10 mouse cellular contexts compared by ENCODE assay signal in the genomic region with DNA sequence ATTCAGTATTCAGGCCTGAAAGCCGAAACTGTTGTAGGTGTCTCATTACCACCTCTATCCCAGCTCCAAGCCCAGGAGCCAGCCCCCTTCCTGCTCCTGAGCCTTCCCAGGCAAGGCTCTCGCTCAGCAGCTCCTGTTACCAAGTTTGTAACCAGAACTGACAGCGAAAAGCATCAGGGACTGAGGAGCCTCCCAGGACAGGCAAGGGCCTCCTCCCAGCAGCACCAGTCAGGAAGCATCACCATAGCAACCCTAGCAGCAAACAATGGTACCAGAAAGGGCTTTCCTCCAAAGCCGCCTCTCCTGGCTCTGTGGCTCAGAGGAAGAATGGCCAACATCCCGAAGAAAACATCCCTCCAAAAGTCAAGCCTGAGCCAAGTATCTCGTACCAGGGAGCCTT. TPM values are rescaled to one million over a fixed set of nuclear protein-coding genes. Genes with fewer than 3 reads are reported as not detected.
DNase-seq lines count a peak whose midpoint lies in the region; ATAC-seq and TF ChIP-seq lines count a peak whose summit lies in the region.
"Had no signal": no experiment of that assay in that cellular context is flagged by ENCODE, and none has a peak within 500 bp of the region (broad histone marks: within the 10 kb centered on the region; RNA-seq: fewer than 3 reads in every experiment).

A gene (plus strand): TSS at position 265 of the 400 bp plus-strand sequence.
A gene (plus strand): TSS at position 312 of the 400 bp plus-strand sequence.

- 0 out of 2 replicates have a peak, but pooled peaks have one; percentile 61 for ATAC-seq in neural tube, embryonic 11.5 days (ENCODE audit: insufficient read depth, low FRiP score, low TSS enrichment)
- peak; percentile 63 for ATAC-seq in kidney, postnatal 0 days (replicated peaks; ENCODE audit: low FRiP score, low read depth)
- ATAC-seq in midbrain, embryonic 16.5 days = peak; percentile 81
- no peak for ATAC-seq in activated CD4-positive, CD25-positive, alpha-beta regulatory T cell, adult 4 months

- H3K4me3 ChIP-seq in neural tube, embryonic 11.5 days (ENCODE audit: low read depth, low read length) = no peak within 1 kb of the TSS
- no peak within 1 kb of the TSS for H3K4me3 ChIP-seq in kidney, postnatal 0 days (replicated peaks; ENCODE audit: low read depth, low read length)
- H3K4me3 ChIP-seq in midbrain, embryonic 16.5 days (ENCODE audit: low read depth, low read length) = no peak within 1 kb of the TSS

- H3K27me3 ChIP-seq in neural tube, embryonic 11.5 days (ENCODE audit: control insufficient read depth, insufficient read depth, low read length) = no peaks in the 10 kb centered on the region
- no peaks in the 10 kb centered on the region for H3K27me3 ChIP-seq in kidney, postnatal 0 days (ENCODE audit: insufficient read depth, low read length)
- H3K27me3 ChIP-seq in midbrain, embryonic 16.5 days (ENCODE audit: control insufficient read depth, insufficient read depth, low read depth, low read length) = no peaks in the 10 kb centered on the region

- H3K9me3 ChIP-seq in neural tube, embryonic 11.5 days (ENCODE audit: control insufficient read depth, low read length) = no peaks in the 10 kb centered on the region
- H3K9me3 ChIP-seq in kidney, postnatal 0 days (replicated peaks; ENCODE audit: low read length) = no peaks in the 10 kb centered on the region
- H3K9me3 ChIP-seq in midbrain, embryonic 16.5 days (replicated peaks; ENCODE audit: control insufficient read depth, low read length, poor library complexity, severe bottlenecking) = no peaks in the 10 kb centered on the region
- H3K9me3 ChIP-seq: G1E had no signal

- H3K4me1 ChIP-seq in neural tube, embryonic 11.5 days (ENCODE audit: control insufficient read depth, insufficient read depth, low read length) = no peaks in the 10 kb centered on the region
- no peaks in the 10 kb centered on the region for H3K4me1 ChIP-seq in kidney, postnatal 0 days (replicated peaks; ENCODE audit: insufficient read depth, low read length)
- H3K4me1 ChIP-seq in midbrain, embryonic 16.5 days (ENCODE audit: control insufficient read depth, insufficient read depth, low read length) = peaks cover 7% of the 10 kb centered on the region

- 49% methylated on average over 6 of the region's 6 CpGs for WGBS in neural tube, embryonic 11.5 days
- WGBS in kidney, postnatal 0 days = 43% methylated on average over 6 of the region's 6 CpGs
- WGBS in midbrain, embryonic 16.5 days = 11% methylated on average over 6 of the region's 6 CpGs

- H3K36me3 ChIP-seq in neural tube, embryonic 11.5 days (ENCODE audit: control insufficient read depth, insufficient read depth, low read length) = peaks cover 26% of the 10 kb centered on the region
- peaks cover 41% of the 10 kb centered on the region for H3K36me3 ChIP-seq in kidney, postnatal 0 days (ENCODE audit: insufficient read depth, low read length)
- no peaks in the 10 kb centered on the region for H3K36me3 ChIP-seq in midbrain, embryonic 16.5 days (ENCODE audit: control insufficient read depth, insufficient read depth, low read length)

- DNase-seq in neural tube, embryonic 11.5 days (ENCODE audit: low spot score) = peak; percentile 25
- no peak for DNase-seq in neural tube, embryonic 10.5 days (ENCODE audit: extremely low spot score, low spot score)
- DNase-seq in heart, adult 18-20 months = peak; percentile 40 to 71
- peak; percentile 72 for DNase-seq in kidney, postnatal 0 days (ENCODE audit: low spot score)
- no peak for DNase-seq in B cell, adult 2 months
- DNase-seq in testis, postnatal 14 days (ENCODE audit: low spot score) = no peak

- no peak within 1 kb of the TSS for H3K9ac ChIP-seq in neural tube, embryonic 11.5 days (ENCODE audit: low read length)
- no peak within 1 kb of the TSS for H3K9ac ChIP-seq in kidney, postnatal 0 days (ENCODE audit: low read depth, low read length)
- H3K9ac ChIP-seq in midbrain, embryonic 16.5 days (ENCODE audit: low read depth, low read length) = no peak within 1 kb of the TSS

- TF ChIP-seq CTCF in kidney, postnatal 0 days (IDR thresholded peaks at IDR 0.05; ENCODE audit: low read depth) = no peak

- no peak within 1 kb of the TSS for H3K27ac ChIP-seq in neural tube, embryonic 11.5 days (ENCODE audit: low read depth, low read length)
- no peak within 1 kb of the TSS for H3K27ac ChIP-seq in kidney, postnatal 0 days
- H3K27ac ChIP-seq in midbrain, embryonic 16.5 days (ENCODE audit: low read length) = peak within 1 kb of the TSS; percentile 9; the same call in 1 of the 2 replicates

- H3K4me2 ChIP-seq in neural tube, embryonic 11.5 days (ENCODE audit: low read depth) = no peak within 1 kb of the TSS
- H3K4me2 ChIP-seq in kidney, postnatal 0 days (ENCODE audit: low read length) = no peak within 1 kb of the TSS
- peak within 1 kb of the TSS; percentile 7; the same call in 1 of the 2 replicates for H3K4me2 ChIP-seq in midbrain, embryonic 16.5 days (ENCODE audit: low read length)

RNA-seq across cellular contexts. Expression of the first gene that starts in this region (rescaled TPM):
- 0.34 and 0.66 TPM in 2 replicates for polyA plus RNA-seq in neural tube, embryonic 11.5 days (2014; fragmentation: Nextera tagmentation; extraction: Ambion mirVana)
- total RNA-seq in heart, adult 18-20 months (2021) = not detected
- not detected in 2 replicates for polyA plus RNA-seq in kidney, postnatal 0 days (2015; fragmentation: Nextera tagmentation; extraction: Ambion mirVana)
- polyA plus RNA-seq in midbrain, embryonic 16.5 days (2015; fragmentation: Nextera tagmentation; extraction: Ambion mirVana) = 0.70 and 0.83 TPM in 2 replicates
- polyA plus RNA-seq in activated CD4-positive, CD25-positive, alpha-beta regulatory T cell, adult 4 months (2017; shearing (Covaris generic)) = not detected
- polyA plus RNA-seq: G1E had no signal

RNA-seq across cellular contexts. Expression of the second gene that starts in this region (rescaled TPM):
- polyA plus RNA-seq in neural tube, embryonic 11.5 days (2014; fragmentation: Nextera tagmentation; extraction: Ambion mirVana) = not detected in 2 replicates
- total RNA-seq in heart, adult 18-20 months (2021) = not detected
- not detected in 2 replicates for polyA plus RNA-seq in kidney, postnatal 0 days (2015; fragmentation: Nextera tagmentation; extraction: Ambion mirVana)
- not detected in 2 replicates for polyA plus RNA-seq in midbrain, embryonic 16.5 days (2015; fragmentation: Nextera tagmentation; extraction: Ambion mirVana)
- polyA plus RNA-seq in activated CD4-positive, CD25-positive, alpha-beta regulatory T cell, adult 4 months (2017; shearing (Covaris generic)) = not detected
- total RNA-seq: G1E had no signal
- polyA plus RNA-seq: frontal cortex, adult 2 months; G1E had no signal

Comparison
In these comparisons a context has a peak if more than half of its experiments do, and no peak if none do; other contexts are left out.
1. Peak in DNase-seq and ATAC-seq in neural tube, embryonic 11.5 days; RNA of the genes that start here not detected or under 1 TPM.
2. Peak in DNase-seq in heart, adult 18-20 months; RNA of the genes that start here not detected or under 1 TPM.
3. Peak in DNase-seq and ATAC-seq in kidney, postnatal 0 days; RNA of the genes that start here not detected or under 1 TPM.
4. Peak in ATAC-seq, H3K27ac ChIP-seq and H3K4me2 ChIP-seq in midbrain, embryonic 16.5 days; RNA of the genes that start here not detected or under 1 TPM.